Mouse (Mus musculus) cortical plate, adult 2 months (tissue): Measurements from ENCODE around the gene Dnaja4.

ENCODE experiments used
- CTCF ChIP-seq: fragments of 200-500 bp; IDR thresholded peaks from 2 replicates; pipeline ENCODE4 v1.5.1; 2011; ENCODE audit warnings: mild to moderate bottlenecking, control low read depth, low read length; ENCODE audit not compliant: insufficient read depth; ENCODE audit errors: extremely low read depth
- POLR2A ChIP-seq: fragments of 200-500 bp; IDR thresholded peaks from 2 replicates; pipeline ENCODE4 v1.6.1; 2011; ENCODE audit warnings: mild to moderate bottlenecking, low read length, control low read depth; ENCODE audit not compliant: insufficient read depth; ENCODE audit errors: extremely low read depth

- no peak for TF ChIP-seq POLR2A
- TF ChIP-seq CTCF, result no peak
Measured at GRCm38 (mm10) chr9:54658773-54659172, 39.9 kb upstream of the Dnaja4 start.
